Mouse (Mus musculus) CH12.LX (cell line): Measurements from ENCODE around the gene Cit. TPM values are rescaled to one million over a fixed set of nuclear protein-coding genes. Genes with fewer than 3 reads are reported as not detected.

Source experiments
- DNase-seq: peaks from one replicate; pipeline ENCODE4 v3.0.0-alpha.2; 2013; ENCODE audit errors: extremely low read depth
- H3K27ac ChIP-seq: 2 replicates; pipeline ENCODE4 v1.5.1; 2012; ENCODE audit warnings: low read depth, mild to moderate bottlenecking, control low read depth, moderate library complexity; ENCODE audit not compliant: insufficient read depth
- H3K27me3 ChIP-seq: replicated peaks from 2 replicates; pipeline ENCODE3; 2012; ENCODE audit warnings: inconsistent platforms
- H3K36me3 ChIP-seq, 2 experiments: replicated peaks in 1 of 2; 2 replicates each; pipeline versions ENCODE3 to v1.6.1; 2012; ENCODE audit warnings: inconsistent platforms in 1 of 2, low read length in 1 of 2, mild to moderate bottlenecking in 1 of 2, mixed read lengths in 1 of 2, moderate library complexity in 1 of 2; ENCODE audit not compliant: control insufficient read depth in 1 of 2, insufficient read depth in 1 of 2
- H3K4me1 ChIP-seq, 2 experiments: 2 replicates each; pipeline ENCODE4 v1.6.1; 2012; ENCODE audit warnings: inconsistent platforms in 1 of 2, moderate library complexity in 1 of 2; ENCODE audit not compliant: insufficient read depth in 2 of 2, control insufficient read depth in 1 of 2
- H3K4me2 ChIP-seq: 2 replicates; pipeline ENCODE4 v1.6.1; 2012; ENCODE audit warnings: low read depth, mild to moderate bottlenecking, control low read depth; ENCODE audit not compliant: poor library complexity, insufficient read depth, severe bottlenecking
- H3K4me3 ChIP-seq, 3 experiments: fragments of 150-350 bp in 1 of 3; sonication (generic) in 1 of 3; replicated peaks in 1 of 3; 2 replicates each; pipeline versions ENCODE3 to v1.5.1; 2011 to 2012; ENCODE audit warnings: low read depth in 2 of 3, low read length in 2 of 3, mild to moderate bottlenecking in 2 of 3, moderate library complexity in 2 of 3, control low read depth in 1 of 3, improper control_type of control experiment in 1 of 3, inconsistent platforms in 1 of 3, mixed read lengths in 1 of 3; ENCODE audit not compliant: poor library complexity in 1 of 3
- H3K79me2 ChIP-seq: replicated peaks from 2 replicates; pipeline ENCODE4 v1.6.1; 2012; ENCODE audit warnings: mild to moderate bottlenecking, moderate library complexity; ENCODE audit not compliant: control insufficient read depth, poor library complexity, insufficient read depth, severe bottlenecking; ENCODE audit errors: extremely low read depth
- H3K9ac ChIP-seq: 2 replicates; pipeline ENCODE4 v1.6.1; 2012; ENCODE audit warnings: low read depth, mild to moderate bottlenecking, control low read depth, moderate library complexity; ENCODE audit not compliant: insufficient read depth
- H3K9me3 ChIP-seq: replicated peaks from 2 replicates; pipeline ENCODE3; 2012; ENCODE audit warnings: low read length, inconsistent platforms, mixed read lengths
- BHLHE40 ChIP-seq: IDR thresholded peaks from 2 replicates; pipeline ENCODE4 v1.6.1; 2011; ENCODE audit warnings: mild to moderate bottlenecking, low read depth, low read length, improper control_type of control experiment
- CHD2 ChIP-seq: IDR thresholded peaks from 2 replicates; pipeline ENCODE4 v1.6.1; 2011; ENCODE audit warnings: low read length, improper control_type of control experiment
- CTCF ChIP-seq, 2 experiments: IDR thresholded peaks in 1 of 2; conservative IDR thresholded peaks in 1 of 2; 2 replicates each; pipeline ENCODE4 v1.5.1; 2011 to 2012; ENCODE audit warnings: low read depth in 2 of 2, low read length in 2 of 2, improper control_type of control experiment in 1 of 2, inconsistent platforms in 1 of 2, mild to moderate bottlenecking in 1 of 2, moderate library complexity in 1 of 2
- ELF1 ChIP-seq: IDR thresholded peaks from 2 replicates; pipeline ENCODE4 v1.6.1; 2014; ENCODE audit warnings: low read depth, mild to moderate bottlenecking, inconsistent platforms, low read length, improper control_type of control experiment
- GABPA ChIP-seq: IDR thresholded peaks from 2 replicates; pipeline ENCODE4 v1.6.1; 2012; ENCODE audit warnings: low read depth, low read length, improper control_type of control experiment, inconsistent platforms; ENCODE audit not compliant: insufficient replicate concordance
- HCFC1 ChIP-seq: IDR thresholded peaks from 2 replicates; pipeline ENCODE4 v1.6.1; 2012; ENCODE audit warnings: low read depth, mild to moderate bottlenecking, inconsistent platforms, low read length, improper control_type of control experiment
- JUN ChIP-seq: IDR thresholded peaks from 2 replicates; pipeline ENCODE4 v1.6.1; 2011; ENCODE audit warnings: low read depth, mild to moderate bottlenecking, low read length, improper control_type of control experiment, moderate library complexity; ENCODE audit not compliant: insufficient read depth
- JUND ChIP-seq: conservative IDR thresholded peaks from 2 replicates; pipeline ENCODE4 v1.6.1; 2011; ENCODE audit warnings: low read depth, low read length, improper control_type of control experiment
- KAT2A ChIP-seq: IDR thresholded peaks from 2 replicates; pipeline ENCODE4 v1.6.1; 2012; ENCODE audit warnings: low read length, improper control_type of control experiment, inconsistent platforms; ENCODE audit not compliant: insufficient replicate concordance
- MAFK ChIP-seq: IDR thresholded peaks from 2 replicates; pipeline ENCODE4 v1.6.1; 2011; ENCODE audit warnings: low read length, improper control_type of control experiment; ENCODE audit not compliant: insufficient replicate concordance
- MYC ChIP-seq: IDR thresholded peaks from 2 replicates; pipeline ENCODE4 v1.6.1; 2011; ENCODE audit warnings: low read depth, mild to moderate bottlenecking, improper control_type of control experiment, low read length
- NRF1 ChIP-seq: IDR thresholded peaks from 2 replicates; pipeline ENCODE4 v1.6.1; 2014; ENCODE audit warnings: low read depth, mild to moderate bottlenecking, inconsistent platforms, low read length, improper control_type of control experiment, moderate library complexity
- PAX5 ChIP-seq: IDR thresholded peaks from 2 replicates; pipeline ENCODE4 v1.6.1; 2012; ENCODE audit warnings: low read length, inconsistent platforms, mixed read lengths
- POLR2A ChIP-seq: IDR thresholded peaks from 2 replicates; pipeline ENCODE4 v1.6.1; 2011; ENCODE audit warnings: low read depth, mild to moderate bottlenecking, improper control_type of control experiment, low read length
- RCOR1 ChIP-seq: conservative IDR thresholded peaks from 2 replicates; pipeline ENCODE4 v1.6.1; 2012; ENCODE audit warnings: low read depth, mild to moderate bottlenecking, inconsistent platforms, low read length, improper control_type of control experiment
- SMC3 ChIP-seq: IDR thresholded peaks from 2 replicates; pipeline ENCODE4 v1.6.1; 2011; ENCODE audit warnings: low read depth, low read length, improper control_type of control experiment
- UBTF ChIP-seq: IDR thresholded peaks from 2 replicates; pipeline ENCODE4 v1.6.1; 2012; ENCODE audit warnings: low read depth, mild to moderate bottlenecking, inconsistent platforms, low read length, improper control_type of control experiment, moderate library complexity
- ZMIZ1 ChIP-seq: IDR thresholded peaks from 2 replicates; pipeline ENCODE4 v1.6.1; 2012; ENCODE audit warnings: low read depth, mild to moderate bottlenecking, inconsistent platforms, low read length, improper control_type of control experiment
- dilution Hi-C: fragments of 300-500 bp; cut with MboI; formaldehyde crosslinking; loops from 2 replicates; pipeline ENCODE4 v1.14.3; 2020; ENCODE audit warnings: low sequenced_read_pairs; ENCODE audit not compliant: extremely low pct_unique_long_range_greater_than_20kb, extremely low pct_ligation_motif_present
- in situ Hi-C: fragments of 300-500 bp; cut with MboI; formaldehyde crosslinking; loops from 3 replicates; pipeline ENCODE4 v1.14.3; 2019; ENCODE audit warnings: low sequenced_read_pairs, low pct_ligation_motif_present, low pct_unique_long_range_greater_than_20kb, mixed read lengths
- polyA plus RNA-seq: library from polyadenylated mRNA; unstranded; fragments of >175 nt; gene quantifications from 2 replicates; pipeline ENCODE4 v1.2.1, GENCODE M21; 2012; ENCODE audit warnings: low read depth; ENCODE audit not compliant: insufficient read length
- total RNA-seq, 2 experiments: library from RNA; depleted of rRNA; stranded (reverse); fragments of 300-350 nt in 1 of 2; fragments of >200 nt in 1 of 2; gene quantifications; 2 replicates each; pipeline ENCODE4 v1.2.3; 2012 to 2014

Cit gene
- total and polyA plus RNA-seq, 3 experiments: 7.0 to 24.9 (median 16.2) TPM

- dilution Hi-C loops: no loop called here
- H3K4me2 ChIP-seq: no peak overlapping the region
- TF ChIP-seq SMC3 (no peak), KAT2A (no peak), PAX5 (no peak), HCFC1 (no peak), UBTF (no peak), CHD2 (no peak), CTCF (conservative IDR thresholded peaks at IDR 0.05 in 1 of 2, IDR thresholded peaks at IDR 0.05 in 1 of 2; ENCODE audit: low read depth in 2 of 2, low read length in 2 of 2) (no peak), MAFK (no peak), MYC (no peak), JUN (no peak), BHLHE40 (no peak), ELF1 (no peak), JUND (no peak), ZMIZ1 (no peak), RCOR1 (no peak), NRF1 (no peak)
Observed at GRCm38 (mm10) chr5:115910491-115910890, 65.4 kb downstream of the Cit start.

GRCm38 (mm10) chr5:115915481-115915880, 70.4 kb downstream of the Cit start:
- TF ChIP-seq GABPA: no peak
- TF ChIP-seq POLR2A: no peak
- TF ChIP-seq UBTF: no peak
- in situ Hi-C loops (no loop called here), dilution Hi-C loops (no loop called here)
- Histone ChIP-seq H3K79me2 (no peaks in the 10 kb centered on the region; the same call in 1 of the 2 replicates), H3K27ac (no peak overlapping the region), H3K36me3 (peaks cover 13 to 81% of the 10 kb centered on the region in 2 experiments), H3K9ac (no peak overlapping the region), H3K4me3 (no peak overlapping the region), H3K4me1 (no peaks in the 10 kb centered on the region), H3K9me3 (no peaks in the 10 kb centered on the region), H3K4me2 (no peak overlapping the region), H3K27me3 (no peaks in the 10 kb centered on the region)
- no peak for DNase-seq

More at GRCm38 (mm10) chr5:115910491-115910890, 65.4 kb downstream of the Cit start:
- Histone ChIP-seq H3K4me1 (no peaks in the 10 kb centered on the region), H3K9me3 (no peaks in the 10 kb centered on the region), H3K36me3 (peaks cover 25 to 94% of the 10 kb centered on the region in 2 experiments), H3K9ac (no peak overlapping the region), H3K79me2 (no peaks in the 10 kb centered on the region; the same call in 1 of the 2 replicates), H3K4me3 (no peak overlapping the region), H3K27me3 (no peaks in the 10 kb centered on the region), H3K27ac (no peak overlapping the region)
- no peak for DNase-seq
- in situ Hi-C loops: no loop called here
